Mouse (Mus musculus) bone marrow macrophage, adult 2 months (primary cell): ENCODE results near the gene Glycam1. TPM values are rescaled to one million over a fixed set of nuclear protein-coding genes. Genes with fewer than 3 reads are reported as not detected.

Experiments
- H3K27ac ChIP-seq: 2 replicates; pipeline ENCODE4 v1.5.1; 2012; ENCODE audit warnings: low read depth, low read length; ENCODE audit not compliant: insufficient read depth
- H3K4me1 ChIP-seq: 2 replicates; pipeline ENCODE4 v1.6.1; 2012; ENCODE audit warnings: low read length; ENCODE audit not compliant: control insufficient read depth, insufficient read depth
- H3K4me3 ChIP-seq: 2 replicates; pipeline ENCODE4 v1.5.1; 2012; ENCODE audit warnings: mild to moderate bottlenecking, low read length, moderate library complexity; ENCODE audit not compliant: insufficient read depth
- CTCF ChIP-seq: IDR thresholded peaks from 2 replicates; pipeline ENCODE4 v1.5.1; 2012; ENCODE audit warnings: low read depth, mild to moderate bottlenecking, low read length, moderate library complexity
- POLR2A ChIP-seq: IDR thresholded peaks from 2 replicates; pipeline ENCODE4 v1.6.1; 2012; ENCODE audit warnings: mild to moderate bottlenecking, low read depth, low read length, borderline replicate concordance
- polyA plus RNA-seq: library from polyadenylated mRNA; stranded (reverse); fragments of >200 nt; gene quantifications from 2 replicates; pipeline ENCODE4 v1.2.4, GENCODE M21; 2012; ENCODE audit not compliant: missing spikeins, insufficient read depth, insufficient read length

Gene Glycam1
- polyA plus RNA-seq, 1 experiment, result not detected

GRCm38 (mm10) chr15:103519386-103520378 is 45.2 kb downstream of the Glycam1 start:
- Histone ChIP-seq H3K27ac (no peak overlapping the region), H3K4me3 (no peak overlapping the region), H3K4me1 (peaks cover 20% of the 10 kb centered on the region)
- TF ChIP-seq CTCF (no peak), POLR2A (no peak)

GRCm38 (mm10) chr15:103518600-103519385 is 46.1 kb downstream of the Glycam1 start:
- Histone ChIP-seq H3K4me3 (no peak overlapping the region), H3K4me1 (peaks cover 27% of the 10 kb centered on the region), H3K27ac (no peak overlapping the region)
- TF ChIP-seq POLR2A (no peak), CTCF (no peak)

- TF ChIP-seq POLR2A (no peak), CTCF (no peak)
- Histone ChIP-seq H3K27ac (no peak overlapping the region), H3K4me3 (no peak overlapping the region), H3K4me1 (peaks cover 36% of the 10 kb centered on the region)
Measured at GRCm38 (mm10) chr15:103514914-103515313, 50.0 kb downstream of the Glycam1 start.

- peaks cover 44% of the 10 kb centered on the region for H3K4me1 ChIP-seq
- TF ChIP-seq POLR2A (no peak), CTCF (no peak)
- no peak overlapping the region for H3K27ac ChIP-seq
Measured at GRCm38 (mm10) chr15:103514119-103514518, 50.8 kb downstream of the Glycam1 start.

GRCm38 (mm10) chr15:103513621-103514031 is 51.3 kb downstream of the Glycam1 start:
- Histone ChIP-seq H3K27ac (no peak overlapping the region), H3K4me1 (peaks cover 46% of the 10 kb centered on the region), H3K4me3 (no peak overlapping the region)
- no peak for TF ChIP-seq CTCF
- TF ChIP-seq POLR2A, result no peak

More at GRCm38 (mm10) chr15:103514119-103514518, 50.8 kb downstream of the Glycam1 start:
- no peak overlapping the region for H3K4me3 ChIP-seq

Other genes with a start within 250 kb of the Glycam1 start
- gene Zfp385a, start 225.0 kb downstream of the Glycam1 start, polyA plus RNA-seq, result 73.0 and 86.1 TPM in 2 replicates
- gene Itga5, start 198.3 kb downstream of the Glycam1 start, polyA plus RNA-seq, result 34.0 and 37.3 TPM in 2 replicates
- not detected in 2 replicates for gene Gtsf1, start 134.6 kb downstream of the Glycam1 start, polyA plus RNA-seq
- gene Gtsf2, start 116.6 kb downstream of the Glycam1 start, polyA plus RNA-seq, result not detected in 2 replicates
- 330 and 354 TPM in 2 replicates for gene Nckap1l, start 111.3 kb downstream of the Glycam1 start, polyA plus RNA-seq
- gene Pde1b, start 62.0 kb downstream of the Glycam1 start, polyA plus RNA-seq, result 49.4 and 63.6 TPM in 2 replicates
- gene Ppp1r1a, start 27.1 kb downstream of the Glycam1 start, polyA plus RNA-seq, result not detected in 2 replicates
- gene Mucl1, start 190.4 kb upstream of the Glycam1 start, polyA plus RNA-seq, result not detected in 2 replicates